Mouse (Mus musculus): Measurements from ENCODE around the gene Sgpp1. TPM values are rescaled to one million over a fixed set of nuclear protein-coding genes. Genes with fewer than 3 reads are reported as not detected.
"Not testable (repeated sequence)": the region's sequence is repeated elsewhere in the genome, so short reads cannot be mapped to it uniquely, and the experiment has no call there.

The Sgpp1 gene
- polyA plus RNA-seq, 1 experiment from 2014 or later, result 11.7 TPM

GRCm38 (mm10) chr12:75730458-75730857 is 5.1 kb downstream of the Sgpp1 start:
- Histone ChIP-seq H3K9ac (no peak overlapping the region), H3K4me1 (peaks cover 17% of the 10 kb centered on the region), H3K4me3 (no peak overlapping the region), H3K36me3 (no peaks in the 10 kb centered on the region), H3K4me2 (replicated peaks) (no peak overlapping the region), H3K27me3 (no peaks in the 10 kb centered on the region; the same call in 1 of the 2 replicates), H3K27ac (no peak overlapping the region), H3K9me3 (replicated peaks) (no peaks in the 10 kb centered on the region)
- ATAC-seq (ENCODE audit: low FRiP score), result no peak
- 86% methylated on average over 4 of the region's 4 CpGs for WGBS

- H3K9ac ChIP-seq, result no peak overlapping the region
- H3K9me3 ChIP-seq (replicated peaks), result no peaks in the 10 kb centered on the region
- H3K36me3 ChIP-seq, result no peaks in the 10 kb centered on the region
- 69% methylated on average over 1 of the region's 1 CpGs for WGBS
- no peak overlapping the region for H3K4me3 ChIP-seq
- ATAC-seq (ENCODE audit: low FRiP score), result no peak
- H3K4me2 ChIP-seq (replicated peaks), result no peak overlapping the region
- no peak overlapping the region for H3K27ac ChIP-seq
- H3K4me1 ChIP-seq, result peaks cover 17% of the 10 kb centered on the region
- H3K27me3 ChIP-seq, result no peaks in the 10 kb centered on the region; the same call in 1 of the 2 replicates
Measured at GRCm38 (mm10) chr12:75729876-75730275, 5.7 kb downstream of the Sgpp1 start.

- Histone ChIP-seq H3K27ac (no peak overlapping the region), H3K36me3 (no peaks in the 10 kb centered on the region), H3K4me1 (no peaks in the 10 kb centered on the region), H3K4me3 (no peak overlapping the region), H3K27me3 (no peaks in the 10 kb centered on the region), H3K9ac (no peak overlapping the region), H3K9me3 (replicated peaks) (no peaks in the 10 kb centered on the region), H3K4me2 (replicated peaks) (no peak overlapping the region)
- 94% methylated on average over 15 of the region's 15 CpGs for WGBS
- ATAC-seq (ENCODE audit: low FRiP score), result no peak
Measured at GRCm38 (mm10) chr12:75727333-75728125, 8.0 kb downstream of the Sgpp1 start.

GRCm38 (mm10) chr12:75726349-75726861 is 9.1 kb downstream of the Sgpp1 start:
- H3K4me3 ChIP-seq, result no peak overlapping the region
- no peaks in the 10 kb centered on the region for H3K36me3 ChIP-seq
- H3K4me2 ChIP-seq (replicated peaks), result no peak overlapping the region
- no peaks in the 10 kb centered on the region for H3K9me3 ChIP-seq (replicated peaks)
- WGBS, result 78% methylated on average over 8 of the region's 8 CpGs
- H3K27me3 ChIP-seq, result no peaks in the 10 kb centered on the region
- no peaks in the 10 kb centered on the region for H3K4me1 ChIP-seq
- no peak overlapping the region for H3K9ac ChIP-seq
- ATAC-seq (ENCODE audit: low FRiP score), result no peak
- no peak overlapping the region for H3K27ac ChIP-seq

- H3K9me3 ChIP-seq (replicated peaks), result no peaks in the 10 kb centered on the region
- ATAC-seq (ENCODE audit: low FRiP score), result no peak
- H3K27ac ChIP-seq, result no peak overlapping the region
- H3K36me3 ChIP-seq, result no peaks in the 10 kb centered on the region
- 94% methylated on average over 14 of the region's 14 CpGs for WGBS
- no peaks in the 10 kb centered on the region for H3K27me3 ChIP-seq
- H3K4me3 ChIP-seq, result no peak overlapping the region
- no peak overlapping the region for H3K9ac ChIP-seq
- no peak overlapping the region for H3K4me2 ChIP-seq (replicated peaks)
- H3K4me1 ChIP-seq, result no peaks in the 10 kb centered on the region
Measured at GRCm38 (mm10) chr12:75724621-75725324, 10.8 kb downstream of the Sgpp1 start.

- Histone ChIP-seq H3K9me3 (replicated peaks) (no peaks in the 10 kb centered on the region), H3K36me3 (no peaks in the 10 kb centered on the region), H3K9ac (no peak overlapping the region), H3K4me2 (replicated peaks) (no peak overlapping the region), H3K27ac (no peak overlapping the region), H3K27me3 (no peaks in the 10 kb centered on the region), H3K4me1 (no peaks in the 10 kb centered on the region), H3K4me3 (no peak overlapping the region)
- 94% methylated on average over 11 of the region's 11 CpGs for WGBS
- no peak for ATAC-seq (ENCODE audit: low FRiP score)
Measured at GRCm38 (mm10) chr12:75723839-75724463, 11.6 kb downstream of the Sgpp1 start.

GRCm38 (mm10) chr12:75721941-75722340 is 13.6 kb downstream of the Sgpp1 start:
- no peaks in the 10 kb centered on the region for H3K4me1 ChIP-seq
- H3K4me3 ChIP-seq, result no peak overlapping the region
- no peaks in the 10 kb centered on the region for H3K36me3 ChIP-seq
- H3K27me3 ChIP-seq, result no peaks in the 10 kb centered on the region
- H3K9me3 ChIP-seq (replicated peaks), result no peaks in the 10 kb centered on the region
- no peak overlapping the region for H3K27ac ChIP-seq
- no peak overlapping the region for H3K9ac ChIP-seq
- no peak for ATAC-seq (ENCODE audit: low FRiP score)
- 21% methylated on average over 4 of the region's 4 CpGs for WGBS
- H3K4me2 ChIP-seq (replicated peaks), result no peak overlapping the region

- Histone ChIP-seq H3K4me3 (no peak overlapping the region), H3K36me3 (0 out of 2 replicates have a peak, but pooled peaks cover 4% of the 10 kb centered on the region), H3K9me3 (replicated peaks) (no peaks in the 10 kb centered on the region), H3K27me3 (no peaks in the 10 kb centered on the region), H3K9ac (no peak overlapping the region), H3K27ac (no peak overlapping the region), H3K4me1 (no peaks in the 10 kb centered on the region), H3K4me2 (replicated peaks) (no peak overlapping the region)
- ATAC-seq (ENCODE audit: low FRiP score), result no peak
- 61% methylated on average over 9 of the region's 9 CpGs for WGBS
Measured at GRCm38 (mm10) chr12:75721006-75721405, 14.5 kb downstream of the Sgpp1 start.

GRCm38 (mm10) chr12:75713596-75713995 is 21.9 kb downstream of the Sgpp1 start:
- Histone ChIP-seq H3K9me3 (replicated peaks) (no peaks in the 10 kb centered on the region), H3K27ac (no peak overlapping the region), H3K27me3 (no peaks in the 10 kb centered on the region), H3K9ac (no peak overlapping the region), H3K4me3 (no peak overlapping the region), H3K36me3 (0 out of 2 replicates have a peak, but pooled peaks cover 4% of the 10 kb centered on the region), H3K4me2 (replicated peaks) (no peak overlapping the region), H3K4me1 (no peaks in the 10 kb centered on the region)
- no peak for ATAC-seq (ENCODE audit: low FRiP score)
- 84% methylated on average over 9 of the region's 9 CpGs for WGBS

GRCm38 (mm10) chr12:75712905-75713304 is 22.6 kb downstream of the Sgpp1 start:
- not testable (repeated sequence) for H3K36me3 ChIP-seq; H3K27ac ChIP-seq; H3K9me3 ChIP-seq (replicated peaks); H3K4me2 ChIP-seq (replicated peaks); H3K9ac ChIP-seq; ATAC-seq (ENCODE audit: low FRiP score); H3K4me1 ChIP-seq; H3K4me3 ChIP-seq; H3K27me3 ChIP-seq
- 90% methylated on average over 7 of the region's 7 CpGs for WGBS

GRCm38 (mm10) chr12:75710596-75711376 is 24.7 kb downstream of the Sgpp1 start:
- Histone ChIP-seq H3K36me3 (no peaks in the 10 kb centered on the region), H3K4me2 (replicated peaks) (no peak overlapping the region), H3K4me3 (no peak overlapping the region), H3K27ac (no peak overlapping the region), H3K4me1 (no peaks in the 10 kb centered on the region), H3K27me3 (no peaks in the 10 kb centered on the region), H3K9me3 (replicated peaks) (no peaks in the 10 kb centered on the region), H3K9ac (no peak overlapping the region)
- ATAC-seq (ENCODE audit: low FRiP score), result no peak
- 89% methylated on average over 9 of the region's 9 CpGs for WGBS

GRCm38 (mm10) chr12:75709506-75709905 is 26.0 kb downstream of the Sgpp1 start:
- no peak for ATAC-seq (ENCODE audit: low FRiP score)
- Histone ChIP-seq H3K9ac (no peak overlapping the region), H3K9me3 (replicated peaks) (no peaks in the 10 kb centered on the region), H3K36me3 (no peaks in the 10 kb centered on the region), H3K4me1 (no peaks in the 10 kb centered on the region), H3K4me3 (no peak overlapping the region), H3K4me2 (replicated peaks) (no peak overlapping the region), H3K27ac (no peak overlapping the region), H3K27me3 (no peaks in the 10 kb centered on the region)
- WGBS, result 86% methylated on average over 2 of the region's 2 CpGs

Data from hindbrain, embryonic 12.5 days (tissue).